8 mouse cellular contexts compared by ENCODE assay signal in genomic region chr2:92058469-92058868, GRCm38 (mm10). TPM values are rescaled to one million over a fixed set of nuclear protein-coding genes. Genes with fewer than 3 reads are reported as not detected.
DNase-seq lines count a peak whose midpoint lies in the region; ATAC-seq lines count a peak whose summit lies in the region.

No protein-coding gene starts in this region.

- H3K9ac ChIP-seq in intestine, embryonic 16.5 days (ENCODE audit: low read depth, low read length) = peak overlapping the region; percentile 56; the same call in 1 of the 2 replicates

- 0% methylated on average over 29 of the region's 29 CpGs for WGBS in intestine, embryonic 16.5 days

- peak overlapping the region; percentile 100 for H3K4me2 ChIP-seq in intestine, embryonic 16.5 days (ENCODE audit: low read depth, low read length)

- peak overlapping the region; percentile 74 for H3K4me3 ChIP-seq in intestine, embryonic 16.5 days (ENCODE audit: low read length)

- intact Hi-C loops in left cerebral cortex, postnatal 25 days (cut with DNase I) = loop anchor here (1.0 to 5.0 kb wide), 5 partner anchors 51 to 374 kb away; partner anchors contain the start of gene Cry2

- peaks cover 22% of the 10 kb centered on the region for H3K4me1 ChIP-seq in intestine, embryonic 16.5 days (ENCODE audit: control insufficient read depth, insufficient read depth, low read length)

- H3K27me3 ChIP-seq in intestine, embryonic 16.5 days (replicated peaks; ENCODE audit: control insufficient read depth, insufficient read depth, low read length) = peaks cover 17% of the 10 kb centered on the region

- H3K9me3 ChIP-seq in intestine, embryonic 16.5 days (ENCODE audit: control insufficient read depth, low read length) = no peaks in the 10 kb centered on the region

- no peaks in the 10 kb centered on the region for H3K36me3 ChIP-seq in intestine, embryonic 16.5 days (ENCODE audit: control insufficient read depth, insufficient read depth, low read length)

- peak; percentile 59 for ATAC-seq in intestine, embryonic 16.5 days

- H3K27ac ChIP-seq in intestine, embryonic 16.5 days (ENCODE audit: low read length) = no peak overlapping the region

- DNase-seq in adrenal gland, adult 2 months = peak; percentile 94
- peak; percentile 81 for DNase-seq in embryo, embryonic 11.5 days (ENCODE audit: low read depth, low spot score)
- peak; percentile 87 to 92 for DNase-seq in gastrocnemius, postnatal 4 days (ENCODE audit: low spot score in 2 of 2)
- peak; percentile 94 to 98 for DNase-seq in left cerebral cortex, postnatal 25 days (ENCODE audit: low spot score in 2 of 2)
- DNase-seq in mesoderm, embryonic 11.5 days (ENCODE audit: low read depth, low spot score) = peak; percentile 91
- DNase-seq in right cerebral cortex, postnatal 25 days = peak; percentile 95
- peak; percentile 84 to 92 for DNase-seq in urinary bladder, postnatal 36 days (ENCODE audit: low spot score in 2 of 2)

RNA-seq across cellular contexts. Expression of gene Creb3l1, which starts 34.2 kb away (rescaled TPM):
- 10 to 100 TPM; 11.1 to 17.3 TPM for total RNA-seq in adrenal gland, adult 2 months (2021)
- 6.4 and 6.6 TPM in 2 replicates for polyA plus RNA-seq in adrenal gland, adult 2 months (2012; rRNA removed)
- total RNA-seq in gastrocnemius, postnatal 4 days (2021) = 10 to 100 TPM; 44.8 to 59.4 TPM
- polyA plus RNA-seq in intestine, embryonic 16.5 days (2015; fragmentation: Nextera tagmentation; extraction: Ambion mirVana) = 16.6 and 17.6 TPM in 2 replicates
- 1 to 10 TPM; 2.9 to 3.2 TPM for total RNA-seq in left cerebral cortex, postnatal 25 days (2021)

RNA-seq across cellular contexts. Expression of gene Phf21a, which starts 34.4 kb away (rescaled TPM):
- total RNA-seq in adrenal gland, adult 2 months (2021) = 10 to 100 TPM; 66.5 to 82.4 TPM
- 24.4 and 27.2 TPM in 2 replicates for polyA plus RNA-seq in adrenal gland, adult 2 months (2012; rRNA removed)
- total RNA-seq in gastrocnemius, postnatal 4 days (2021) = 10 to 100 TPM; 56.5 to 56.8 TPM
- polyA plus RNA-seq in intestine, embryonic 16.5 days (2015; fragmentation: Nextera tagmentation; extraction: Ambion mirVana) = 14.9 and 17.9 TPM in 2 replicates
- 100 to 1,000 TPM in 1 of 2 experiments, 10 to 100 TPM in 1; 98.0 to 109 TPM for total RNA-seq in left cerebral cortex, postnatal 25 days (2021)
